Mouse (Mus musculus) liver, adult 2 months (tissue): ENCODE measurements around the gene Mrpl58.

ENCODE experiments used
- CTCF ChIP-seq: fragments of 200-500 bp; IDR thresholded peaks from 2 replicates; pipeline ENCODE4 v1.5.1; 2011; ENCODE audit warnings: low read depth, low read length, control low read depth
- POLR2A ChIP-seq: fragments of 200-500 bp; IDR thresholded peaks from 2 replicates; pipeline ENCODE4 v1.6.1; 2011; ENCODE audit warnings: low read length, control low read depth; ENCODE audit not compliant: insufficient read depth; ENCODE audit errors: extremely low read depth

- TF ChIP-seq CTCF (no peak), POLR2A (no peak)
These were observed 48.8 kb downstream of the Mrpl58 start for GRCm38 (mm10) chr11:115452281-115452860.
